Mouse (Mus musculus): ENCODE results near the gene Max.

Gene Max

GRCm38 (mm10) chr12:76954698-76955423 lies 7.1 kb downstream of the Max start:
- no peak for DNase-seq (ENCODE audit: low read depth)

GRCm38 (mm10) chr12:76953750-76954363 lies 8.1 kb downstream of the Max start:
- peak; percentile 32 for DNase-seq (ENCODE audit: low read depth)

- peak; percentile 64 for DNase-seq (ENCODE audit: low read depth)
Observed at GRCm38 (mm10) chr12:76950330-76950729, 11.7 kb downstream of the Max start.

- DNase-seq (ENCODE audit: low read depth): no peak
Observed at GRCm38 (mm10) chr12:76948781-76949180, 13.2 kb downstream of the Max start.

- DNase-seq (ENCODE audit: low read depth): no peak
Observed at GRCm38 (mm10) chr12:76948185-76948584, 13.8 kb downstream of the Max start.

- DNase-seq (ENCODE audit: low read depth): no peak
Observed at GRCm38 (mm10) chr12:76947487-76947886, 14.5 kb downstream of the Max start.

- no peak for DNase-seq (ENCODE audit: low read depth)
Observed at GRCm38 (mm10) chr12:76943466-76943865, 18.5 kb downstream of the Max start.

GRCm38 (mm10) chr12:76943046-76943445 lies 19.0 kb downstream of the Max start:
- DNase-seq (ENCODE audit: low read depth): no peak

- DNase-seq (ENCODE audit: low read depth): no peak
Observed at GRCm38 (mm10) chr12:76942476-76942875, 19.5 kb downstream of the Max start.

- no peak for DNase-seq (ENCODE audit: low read depth)
Observed at GRCm38 (mm10) chr12:76941524-76941923, 20.5 kb downstream of the Max start.

GRCm38 (mm10) chr12:76938013-76938412 lies 24.0 kb downstream of the Max start:
- DNase-seq (ENCODE audit: low read depth): no peak

- no peak for DNase-seq (ENCODE audit: low read depth)
Observed at GRCm38 (mm10) chr12:76936211-76936610, 25.8 kb downstream of the Max start.

GRCm38 (mm10) chr12:76934438-76934837 lies 27.6 kb downstream of the Max start:
- DNase-seq (ENCODE audit: low read depth): no peak

GRCm38 (mm10) chr12:76932688-76933060 lies 29.3 kb downstream of the Max start:
- no peak for DNase-seq (ENCODE audit: low read depth)

- no peak for DNase-seq (ENCODE audit: low read depth)
Observed at GRCm38 (mm10) chr12:76931739-76932687, 30.0 kb downstream of the Max start.

GRCm38 (mm10) chr12:76930177-76930576 lies 31.8 kb downstream of the Max start:
- DNase-seq (ENCODE audit: low read depth): no peak

- DNase-seq (ENCODE audit: low read depth): no peak
Observed at GRCm38 (mm10) chr12:76927539-76927938, 34.5 kb downstream of the Max start.

GRCm38 (mm10) chr12:76927012-76927411 lies 35.0 kb downstream of the Max start:
- DNase-seq (ENCODE audit: low read depth): no peak

GRCm38 (mm10) chr12:76926338-76926945 lies 35.6 kb downstream of the Max start:
- DNase-seq (ENCODE audit: low read depth): no peak

- DNase-seq (ENCODE audit: low read depth): no peak
Observed at GRCm38 (mm10) chr12:76924904-76925604, 36.9 kb downstream of the Max start.

GRCm38 (mm10) chr12:76923118-76923517 lies 38.9 kb downstream of the Max start:
- peak; percentile 19 for DNase-seq (ENCODE audit: low read depth)

GRCm38 (mm10) chr12:76920990-76921389 lies 41.0 kb downstream of the Max start:
- DNase-seq (ENCODE audit: low read depth): no peak

All from induced T-regulatory cell, adult 2 months (primary cell).